Mouse (Mus musculus) MEL (cell line): ENCODE results near the gene Epha6. TPM values are rescaled to one million over a fixed set of nuclear protein-coding genes. Genes with fewer than 3 reads are reported as not detected.

Experiments used
- DNase-seq: peaks from one replicate; pipeline ENCODE4 v3.0.0; 2011; ENCODE audit warnings: low read depth, low spot score
- H3K27ac ChIP-seq: 2 replicates; pipeline ENCODE4 v1.5.1; 2012; ENCODE audit warnings: low read depth, mild to moderate bottlenecking, control low read depth, low read length, moderate library complexity; ENCODE audit not compliant: control insufficient read depth
- H3K27me3 ChIP-seq, 2 experiments: fragments of 150-350 bp in 1 of 2; sonication (generic) in 1 of 2; 2 replicates each; pipeline ENCODE4 v1.6.1; 2012; ENCODE audit warnings: low read length in 2 of 2, mild to moderate bottlenecking in 2 of 2, improper control_type of control experiment in 1 of 2, moderate library complexity in 1 of 2; ENCODE audit not compliant: insufficient read depth in 2 of 2, control insufficient read depth in 1 of 2
- H3K36me3 ChIP-seq, 2 experiments: 2 replicates each; pipeline ENCODE4 v1.6.1; 2012 to 2014; ENCODE audit warnings: low read length in 2 of 2, improper control_type of control experiment in 1 of 2, inconsistent platforms in 1 of 2, mild to moderate bottlenecking in 1 of 2; ENCODE audit not compliant: insufficient read depth in 2 of 2, control insufficient read depth in 1 of 2
- H3K4me1 ChIP-seq, 2 experiments: fragments of 150-350 bp in 1 of 2; sonication (generic) in 1 of 2; 2 replicates each; pipeline ENCODE4 v1.6.1; 2012; ENCODE audit warnings: low read length in 2 of 2, improper control_type of control experiment in 1 of 2, mild to moderate bottlenecking in 1 of 2; ENCODE audit not compliant: insufficient read depth in 2 of 2, control insufficient read depth in 1 of 2
- H3K4me3 ChIP-seq, 2 experiments: fragments of 150-350 bp in 1 of 2; sonication (generic) in 1 of 2; 2 replicates each; pipeline ENCODE4 v1.5.1; 2012; ENCODE audit warnings: low read depth in 2 of 2, low read length in 2 of 2, mild to moderate bottlenecking in 2 of 2, moderate library complexity in 2 of 2, control low read depth in 1 of 2, improper control_type of control experiment in 1 of 2; ENCODE audit not compliant: control insufficient read depth in 1 of 2, insufficient read depth in 1 of 2
- H3K79me2 ChIP-seq: 2 replicates; pipeline ENCODE4 v1.6.1; 2012; ENCODE audit warnings: mild to moderate bottlenecking, low read length, moderate library complexity; ENCODE audit not compliant: control insufficient read depth, poor library complexity, insufficient read depth
- H3K9ac ChIP-seq: 2 replicates; pipeline ENCODE4 v1.6.1; 2012; ENCODE audit warnings: low read depth, mild to moderate bottlenecking, control low read depth, low read length, moderate library complexity; ENCODE audit not compliant: control insufficient read depth, poor library complexity, severe bottlenecking
- H3K9me3 ChIP-seq: fragments of 150-350 bp; sonication (generic); replicated peaks from 2 replicates; pipeline ENCODE4 v1.6.1; 2012; ENCODE audit warnings: mild to moderate bottlenecking, low read length, improper control_type of control experiment, moderate library complexity; ENCODE audit not compliant: insufficient read depth
- BHLHE40 ChIP-seq: IDR thresholded peaks from 2 replicates; pipeline ENCODE4 v1.6.1; 2012; ENCODE audit warnings: low read depth, mild to moderate bottlenecking, inconsistent platforms, low read length, improper control_type of control experiment, borderline replicate concordance
- CHD2 ChIP-seq: IDR thresholded peaks from 2 replicates; pipeline ENCODE4 v1.6.1; 2011; ENCODE audit warnings: low read length, improper control_type of control experiment
- CTCF ChIP-seq, 3 experiments: IDR thresholded peaks in 2 of 3; conservative IDR thresholded peaks in 1 of 3; 2 replicates each; pipeline ENCODE4 v1.5.1; 2011 to 2012; ENCODE audit warnings: low read length in 3 of 3, low read depth in 2 of 3, mild to moderate bottlenecking in 2 of 3, improper control_type of control experiment in 1 of 3, inconsistent platforms in 1 of 3, mixed read lengths in 1 of 3, moderate library complexity in 1 of 3; ENCODE audit not compliant: control insufficient read depth in 1 of 3, insufficient read depth in 1 of 3, poor library complexity in 1 of 3, severe bottlenecking in 1 of 3
- HCFC1 ChIP-seq: IDR thresholded peaks from 2 replicates; pipeline ENCODE4 v1.6.1; 2012; ENCODE audit warnings: low read depth, mild to moderate bottlenecking, inconsistent platforms, low read length, improper control_type of control experiment, moderate library complexity
- JUND ChIP-seq: IDR thresholded peaks from 2 replicates; pipeline ENCODE4 v1.6.1; 2011; ENCODE audit warnings: low read depth, mild to moderate bottlenecking, improper control_type of control experiment, low read length
- MAFK ChIP-seq: IDR thresholded peaks from 2 replicates; pipeline ENCODE4 v1.6.1; 2011; ENCODE audit warnings: low read depth, mild to moderate bottlenecking, low read length, improper control_type of control experiment, borderline replicate concordance
- MEF2A ChIP-seq: IDR thresholded peaks from 2 replicates; pipeline ENCODE4 v1.6.1; 2014; ENCODE audit warnings: low read depth, mild to moderate bottlenecking, inconsistent platforms, low read length, improper control_type of control experiment; ENCODE audit not compliant: poor library complexity, insufficient replicate concordance, severe bottlenecking; ENCODE audit errors: extremely low read depth
- MXI1 ChIP-seq: IDR thresholded peaks from 2 replicates; pipeline ENCODE4 v1.6.1; 2011; ENCODE audit warnings: mild to moderate bottlenecking, low read depth, low read length, improper control_type of control experiment
- MYB ChIP-seq: IDR thresholded peaks from 2 replicates; pipeline ENCODE4 v1.6.1; 2011; ENCODE audit warnings: mild to moderate bottlenecking, low read depth, low read length, improper control_type of control experiment
- MYC ChIP-seq: IDR thresholded peaks from 2 replicates; pipeline ENCODE4 v1.6.1; 2011; ENCODE audit warnings: low read depth, mild to moderate bottlenecking, low read length, improper control_type of control experiment, moderate library complexity
- NELFE ChIP-seq: IDR thresholded peaks from 2 replicates; pipeline ENCODE4 v1.6.1; 2011; ENCODE audit warnings: low read depth, low read length, improper control_type of control experiment
- POLR2AphosphoS2 ChIP-seq: IDR thresholded peaks from 2 replicates; pipeline ENCODE4 v1.6.1; 2011; ENCODE audit warnings: low read length, improper control_type of control experiment
- RAD21 ChIP-seq: IDR thresholded peaks from 2 replicates; pipeline ENCODE4 v1.6.1; 2011; ENCODE audit warnings: mild to moderate bottlenecking, low read depth, low read length, improper control_type of control experiment
- TAL1 ChIP-seq: IDR thresholded peaks from 2 replicates; pipeline ENCODE4 v1.6.1; 2012; ENCODE audit warnings: mild to moderate bottlenecking, inconsistent platforms, low read length, moderate library complexity, mixed read lengths
- TBP ChIP-seq: IDR thresholded peaks from 2 replicates; pipeline ENCODE4 v1.8.0; 2011; ENCODE audit warnings: low read depth, low read length, improper control_type of control experiment
- UBTF ChIP-seq: IDR thresholded peaks from 2 replicates; pipeline ENCODE4 v1.6.1; 2012; ENCODE audit warnings: low read depth, mild to moderate bottlenecking, inconsistent platforms, low read length, improper control_type of control experiment, moderate library complexity, borderline replicate concordance; ENCODE audit not compliant: insufficient read depth
- USF1 ChIP-seq: IDR thresholded peaks from 2 replicates; pipeline ENCODE4 v1.6.1; 2014; ENCODE audit warnings: low read depth, mild to moderate bottlenecking, inconsistent platforms, low read length, improper control_type of control experiment, moderate library complexity
- ZKSCAN1 ChIP-seq: IDR thresholded peaks from 2 replicates; pipeline ENCODE4 v1.6.1; 2012; ENCODE audit warnings: low read depth, mild to moderate bottlenecking, inconsistent platforms, low read length, improper control_type of control experiment, moderate library complexity
- ZMIZ1 ChIP-seq: IDR thresholded peaks from 2 replicates; pipeline ENCODE4 v1.6.1; 2012; ENCODE audit warnings: low read depth, mild to moderate bottlenecking, inconsistent platforms, low read length, improper control_type of control experiment, moderate library complexity
- polyA plus RNA-seq, 2 experiments: library from polyadenylated mRNA; stranded (reverse) in 1 of 2; unstranded in 1 of 2; fragments of >175 nt in 1 of 2; fragments of >200 nt in 1 of 2; gene quantifications; 2 replicates each; pipeline versions ENCODE4 v1.2.1 to v1.2.4; 2012; ENCODE audit warnings: low replicate concordance in 2 of 2, low read depth in 1 of 2; ENCODE audit not compliant: insufficient read length in 2 of 2, insufficient read depth in 1 of 2, missing spikeins in 1 of 2
- total RNA-seq: library from RNA; depleted of rRNA; stranded (reverse); fragments of 300-350 nt; gene quantifications from 2 replicates; pipeline ENCODE4 v1.2.3, GENCODE M21; 2012

Epha6 gene
- total and polyA plus RNA-seq, 3 experiments: not detected

DNA sequence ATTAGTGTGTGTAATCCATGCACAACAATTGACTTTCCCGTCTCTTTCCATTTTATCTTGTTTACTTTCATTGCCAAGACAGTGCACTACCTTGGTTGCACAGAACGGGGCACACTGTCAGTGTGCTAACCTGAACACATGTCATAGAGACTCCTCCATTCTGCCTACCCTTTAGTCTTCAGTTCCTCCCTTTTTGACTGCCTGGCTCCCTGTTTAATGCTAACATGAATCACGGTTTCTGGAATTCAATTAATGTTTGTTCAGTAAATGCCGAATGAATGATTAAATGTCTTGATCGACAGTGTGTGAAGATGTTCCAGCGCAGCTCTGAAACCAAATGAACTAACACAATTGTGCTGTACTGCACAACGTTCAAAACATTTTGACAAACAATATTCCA is 20.6 kb downstream of the Epha6 start:
- TF ChIP-seq RAD21 (no peak), MYB (no peak), MXI1 (no peak), TAL1 (no peak), POLR2AphosphoS2 (no peak), NELFE (no peak), MYC (no peak), TBP (no peak), USF1 (no peak), CHD2 (no peak), ZKSCAN1 (no peak)
- DNase-seq: no peak
- H3K9me3 ChIP-seq: no peaks in the 10 kb centered on the region
- H3K36me3 ChIP-seq: no peaks in the 10 kb centered on the region
- H3K79me2 ChIP-seq: no peaks in the 10 kb centered on the region
- no peaks in the 10 kb centered on the region for H3K4me1 ChIP-seq
- H3K9ac ChIP-seq: no peak overlapping the region
- no peak overlapping the region for H3K4me3 ChIP-seq
- no peak overlapping the region for H3K27ac ChIP-seq
- H3K27me3 ChIP-seq: no peaks in the 10 kb centered on the region

DNA sequence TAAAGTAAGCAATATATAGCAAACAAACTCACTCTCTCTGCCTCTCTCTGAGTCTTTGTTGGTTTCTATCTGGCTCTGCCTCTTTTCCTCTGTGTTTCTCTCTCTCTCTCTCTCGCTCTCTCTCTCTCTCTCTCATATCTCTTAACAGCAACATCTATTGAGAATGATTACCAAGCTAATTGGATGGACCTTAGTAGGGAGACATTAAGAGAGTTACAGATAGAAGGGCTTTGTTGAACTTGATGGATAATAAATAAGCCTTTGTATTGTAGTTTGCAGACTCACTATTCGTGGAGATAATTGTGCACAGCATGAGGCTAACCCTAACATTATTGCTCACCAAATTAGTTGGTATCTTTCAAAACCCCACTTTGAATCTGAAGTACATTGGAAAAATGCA is 34.8 kb downstream of the Epha6 start:
- Histone ChIP-seq H3K27me3 (no peaks in the 10 kb centered on the region), H3K9ac (no peak overlapping the region), H3K9me3 (no peaks in the 10 kb centered on the region), H3K27ac (no peak overlapping the region), H3K4me1 (no peaks in the 10 kb centered on the region), H3K36me3 (no peaks in the 10 kb centered on the region), H3K4me3 (no peak overlapping the region), H3K79me2 (no peaks in the 10 kb centered on the region)
- no peak for TF ChIP-seq POLR2AphosphoS2
- no peak for TF ChIP-seq MAFK
- no peak for TF ChIP-seq MXI1
- TF ChIP-seq RAD21: no peak
- TF ChIP-seq TAL1: no peak
- no peak for TF ChIP-seq ZKSCAN1
- TF ChIP-seq BHLHE40: no peak
- no peak for TF ChIP-seq ZMIZ1
- no peak for TF ChIP-seq MEF2A
- no peak for TF ChIP-seq HCFC1
- no peak for TF ChIP-seq UBTF
- TF ChIP-seq CTCF (IDR thresholded peaks at IDR 0.05 in 2 of 3, conservative IDR thresholded peaks at IDR 0.05 in 1 of 3; ENCODE audit: control insufficient read depth in 1 of 3, insufficient read depth in 1 of 3, low read depth in 2 of 3, low read length in 3 of 3, poor library complexity in 1 of 3, severe bottlenecking in 1 of 3): no peak
- TF ChIP-seq JUND: no peak
- no peak for DNase-seq
